In genomic region chr16:37714276-37714675, GRCm38 (mm10) we compare ENCODE assay signal across 18 mouse cellular contexts.
"Had no signal": no experiment of that assay in that cellular context is flagged by ENCODE, and none has a peak within 500 bp of the region (broad histone marks: within the 10 kb centered on the region; RNA-seq: fewer than 3 reads in every experiment).

No protein-coding gene starts in this region.

- H3K9ac ChIP-seq: limb, embryonic 15.5 days; liver, embryonic 14.5 days; liver, postnatal 0 days; lung, embryonic 15.5 days; midbrain, embryonic 13.5 days; neural tube, embryonic 13.5 days had no signal

- H3K4me2 ChIP-seq: limb, embryonic 15.5 days; liver, embryonic 11.5 days; lung, embryonic 15.5 days; midbrain, embryonic 13.5 days; neural tube, embryonic 13.5 days had no signal

- H3K36me3 ChIP-seq: limb, embryonic 15.5 days; lung, embryonic 15.5 days; midbrain, embryonic 10.5 days; midbrain, embryonic 13.5 days; neural tube, embryonic 13.5 days had no signal

- H3K9me3 ChIP-seq: limb, embryonic 15.5 days; lung, embryonic 15.5 days; midbrain, embryonic 10.5 days; midbrain, embryonic 13.5 days; neural tube, embryonic 13.5 days had no signal

- H3K4me3 ChIP-seq: limb, embryonic 15.5 days; lung, embryonic 15.5 days; midbrain, embryonic 10.5 days; midbrain, embryonic 13.5 days; myocyte; neural tube, embryonic 13.5 days had no signal

- H3K27me3 ChIP-seq: limb, embryonic 15.5 days; lung, embryonic 15.5 days; midbrain, embryonic 13.5 days; neural tube, embryonic 13.5 days had no signal

- ATAC-seq: intestine, postnatal 0 days; liver, postnatal 0 days had no signal

- H3K27ac ChIP-seq: liver, embryonic 14.5 days; midbrain, embryonic 13.5 days; stomach, postnatal 0 days had no signal

- DNase-seq: kidney, adult 2 months; kidney, postnatal 14 days; kidney, postnatal 4 days; liver, postnatal 0 days; lung, postnatal 14 days; lung, postnatal 4 days; retina, postnatal 1 day; thymus, postnatal 25 days had no signal

- H3K4me1 ChIP-seq: lung, embryonic 15.5 days; neural tube, embryonic 13.5 days had no signal
